Mouse (Mus musculus): ENCODE measurements at regions not wholly inside any gene's neighbourhood (a gene's known extent, or its start where the extent isn't known, plus 50 kb on each side); places are given as distances from the start of the nearest gene placed in this dataset.

- H3K27me3 ChIP-seq (ENCODE audit: control insufficient read depth, insufficient read depth, insufficient read length) = peaks cover 10% of the 10 kb centered on the region
- H3K36me3 ChIP-seq (ENCODE audit: control insufficient read depth, insufficient read depth) = no peaks in the 10 kb centered on the region
- H3K4me3 ChIP-seq = no peak overlapping the region
- TF ChIP-seq TCF12 (IDR thresholded peaks at IDR 0.05; ENCODE audit: insufficient read depth, poor library complexity, severe bottlenecking) (no peak), E2F4 (IDR thresholded peaks at IDR 0.05; ENCODE audit: insufficient read depth) (no peak), CEBPB (IDR thresholded peaks at IDR 0.05; ENCODE audit: insufficient read depth, poor library complexity, severe bottlenecking) (no peak), MAX (IDR thresholded peaks at IDR 0.05; ENCODE audit: low read depth) (no peak), POLR2A (IDR thresholded peaks at IDR 0.05; ENCODE audit: insufficient read length, low read depth) (no peak), SRF (IDR thresholded peaks at IDR 0.05; ENCODE audit: control insufficient read depth, insufficient read length, low read depth) (no peak), POLR2AphosphoS2 (IDR thresholded peaks at IDR 0.05; ENCODE audit: insufficient read length, low read depth) (no peak), REST (IDR thresholded peaks at IDR 0.05; ENCODE audit: insufficient read depth, insufficient read length) (no peak), USF1 (IDR thresholded peaks at IDR 0.05; ENCODE audit: low read depth) (no peak), MYOG (IDR thresholded peaks at IDR 0.05; ENCODE audit: control insufficient read depth in 1 of 3, insufficient read depth in 1 of 3, insufficient read length in 2 of 3, low read depth in 2 of 3) (no peak), TCF3 (IDR thresholded peaks at IDR 0.05; ENCODE audit: insufficient read length, low read depth) (no peak)
- H3ac ChIP-seq (ENCODE audit: control insufficient read depth, insufficient read length) = no peak overlapping the region
- no peaks in the 10 kb centered on the region for H3K79me2 ChIP-seq (ENCODE audit: control insufficient read depth, insufficient read depth)
- H3K4me2 ChIP-seq (ENCODE audit: low read depth) = no peak overlapping the region
These were observed 130.3 kb downstream of the Tex36 start for GRCm38 (mm10) chr7:133471706-133472105.

- H3K27me3 ChIP-seq (ENCODE audit: control insufficient read depth, insufficient read depth, insufficient read length) = peaks cover 6% of the 10 kb centered on the region
- no peak overlapping the region for H3K4me2 ChIP-seq (ENCODE audit: low read depth)
- H3K79me2 ChIP-seq (ENCODE audit: control insufficient read depth, insufficient read depth) = no peaks in the 10 kb centered on the region
- no peak for TF ChIP-seq MAX (IDR thresholded peaks at IDR 0.05; ENCODE audit: low read depth)
- TF ChIP-seq TCF12 (IDR thresholded peaks at IDR 0.05; ENCODE audit: insufficient read depth, poor library complexity, severe bottlenecking) = no peak
- TF ChIP-seq MYOG (IDR thresholded peaks at IDR 0.05; ENCODE audit: control insufficient read depth in 1 of 3, insufficient read depth in 1 of 3, insufficient read length in 2 of 3, low read depth in 2 of 3) = no peak
- no peak for TF ChIP-seq POLR2A (IDR thresholded peaks at IDR 0.05; ENCODE audit: insufficient read length, low read depth)
- no peak overlapping the region for H3K4me3 ChIP-seq
- H3ac ChIP-seq (ENCODE audit: control insufficient read depth, insufficient read length) = no peak overlapping the region
- no peaks in the 10 kb centered on the region for H3K36me3 ChIP-seq (ENCODE audit: control insufficient read depth, insufficient read depth)
These were observed 131.4 kb downstream of the Tex36 start for GRCm38 (mm10) chr7:133470620-133470958.

- Histone ChIP-seq H3K79me2 (ENCODE audit: control insufficient read depth, insufficient read depth) (no peaks in the 10 kb centered on the region), H3ac (ENCODE audit: control insufficient read depth, insufficient read length) (no peak overlapping the region), H3K36me3 (ENCODE audit: control insufficient read depth, insufficient read depth) (no peaks in the 10 kb centered on the region), H3K27me3 (ENCODE audit: control insufficient read depth, insufficient read depth, insufficient read length) (peaks cover 6% of the 10 kb centered on the region), H3K4me3 (no peak overlapping the region), H3K4me2 (ENCODE audit: low read depth) (no peak overlapping the region)
- no peak for TF ChIP-seq E2F4 (IDR thresholded peaks at IDR 0.05; ENCODE audit: insufficient read depth)
- TF ChIP-seq MYOG (IDR thresholded peaks at IDR 0.05; ENCODE audit: control insufficient read depth in 1 of 3, insufficient read depth in 1 of 3, insufficient read length in 2 of 3, low read depth in 2 of 3) = no peak
- no peak for TF ChIP-seq POLR2A (IDR thresholded peaks at IDR 0.05; ENCODE audit: insufficient read length, low read depth)
- no peak for TF ChIP-seq TCF12 (IDR thresholded peaks at IDR 0.05; ENCODE audit: insufficient read depth, poor library complexity, severe bottlenecking)
- no peak for TF ChIP-seq POLR2AphosphoS2 (IDR thresholded peaks at IDR 0.05; ENCODE audit: insufficient read length, low read depth)
- TF ChIP-seq CEBPB (IDR thresholded peaks at IDR 0.05; ENCODE audit: insufficient read depth, poor library complexity, severe bottlenecking) = no peak
- TF ChIP-seq MYOD1 (IDR thresholded peaks at IDR 0.05; ENCODE audit: control insufficient read depth in 1 of 3, insufficient read length in 2 of 3, low read depth in 2 of 3) = no peak
- no peak for TF ChIP-seq TCF3 (IDR thresholded peaks at IDR 0.05; ENCODE audit: insufficient read length, low read depth)
- no peak for TF ChIP-seq SRF (IDR thresholded peaks at IDR 0.05; ENCODE audit: control insufficient read depth, insufficient read length, low read depth)
- TF ChIP-seq REST (IDR thresholded peaks at IDR 0.05; ENCODE audit: insufficient read depth, insufficient read length) = no peak
- TF ChIP-seq MAX (IDR thresholded peaks at IDR 0.05; ENCODE audit: low read depth) = no peak
- TF ChIP-seq USF1 (IDR thresholded peaks at IDR 0.05; ENCODE audit: low read depth) = no peak
These were observed 131.9 kb downstream of the Tex36 start for GRCm38 (mm10) chr7:133469952-133470619.

- H3K36me3 ChIP-seq (ENCODE audit: control insufficient read depth, insufficient read depth) = no peaks in the 10 kb centered on the region
- H3K4me3 ChIP-seq = no peak overlapping the region
- no peaks in the 10 kb centered on the region for H3K79me2 ChIP-seq (ENCODE audit: control insufficient read depth, insufficient read depth)
- H3K27me3 ChIP-seq (ENCODE audit: control insufficient read depth, insufficient read depth, insufficient read length) = peaks cover 6% of the 10 kb centered on the region
- TF ChIP-seq MYOG (IDR thresholded peaks at IDR 0.05; ENCODE audit: control insufficient read depth in 1 of 3, insufficient read depth in 1 of 3, insufficient read length in 2 of 3, low read depth in 2 of 3) = no peak
- no peak for TF ChIP-seq MYOD1 (IDR thresholded peaks at IDR 0.05; ENCODE audit: control insufficient read depth in 1 of 3, insufficient read length in 2 of 3, low read depth in 2 of 3)
- TF ChIP-seq SRF (IDR thresholded peaks at IDR 0.05; ENCODE audit: control insufficient read depth, insufficient read length, low read depth) = no peak
- TF ChIP-seq E2F4 (IDR thresholded peaks at IDR 0.05; ENCODE audit: insufficient read depth) = no peak
- TF ChIP-seq TCF3 (IDR thresholded peaks at IDR 0.05; ENCODE audit: insufficient read length, low read depth) = no peak
- TF ChIP-seq POLR2AphosphoS2 (IDR thresholded peaks at IDR 0.05; ENCODE audit: insufficient read length, low read depth) = no peak
- no peak for TF ChIP-seq MAX (IDR thresholded peaks at IDR 0.05; ENCODE audit: low read depth)
- TF ChIP-seq USF1 (IDR thresholded peaks at IDR 0.05; ENCODE audit: low read depth) = no peak
- TF ChIP-seq POLR2A (IDR thresholded peaks at IDR 0.05; ENCODE audit: insufficient read length, low read depth) = no peak
- no peak for TF ChIP-seq TCF12 (IDR thresholded peaks at IDR 0.05; ENCODE audit: insufficient read depth, poor library complexity, severe bottlenecking)
- TF ChIP-seq CEBPB (IDR thresholded peaks at IDR 0.05; ENCODE audit: insufficient read depth, poor library complexity, severe bottlenecking) = no peak
- no peak for TF ChIP-seq REST (IDR thresholded peaks at IDR 0.05; ENCODE audit: insufficient read depth, insufficient read length)
- H3K4me2 ChIP-seq (ENCODE audit: low read depth) = no peak overlapping the region
- no peak overlapping the region for H3ac ChIP-seq (ENCODE audit: control insufficient read depth, insufficient read length)
These were observed 132.9 kb downstream of the Tex36 start for GRCm38 (mm10) chr7:133469106-133469505.

GRCm38 (mm10) chr7:133468346-133468745 is 133.6 kb downstream of the Tex36 start:
- peaks cover 6% of the 10 kb centered on the region for H3K27me3 ChIP-seq (ENCODE audit: control insufficient read depth, insufficient read depth, insufficient read length)
- no peak for TF ChIP-seq SRF (IDR thresholded peaks at IDR 0.05; ENCODE audit: control insufficient read depth, insufficient read length, low read depth)
- no peak for TF ChIP-seq E2F4 (IDR thresholded peaks at IDR 0.05; ENCODE audit: insufficient read depth)
- TF ChIP-seq TCF3 (IDR thresholded peaks at IDR 0.05; ENCODE audit: insufficient read length, low read depth) = no peak
- no peak for TF ChIP-seq MYOD1 (IDR thresholded peaks at IDR 0.05; ENCODE audit: control insufficient read depth in 1 of 3, insufficient read length in 2 of 3, low read depth in 2 of 3)
- TF ChIP-seq USF1 (IDR thresholded peaks at IDR 0.05; ENCODE audit: low read depth) = no peak
- TF ChIP-seq REST (IDR thresholded peaks at IDR 0.05; ENCODE audit: insufficient read depth, insufficient read length) = no peak
- TF ChIP-seq CEBPB (IDR thresholded peaks at IDR 0.05; ENCODE audit: insufficient read depth, poor library complexity, severe bottlenecking) = no peak
- TF ChIP-seq MAX (IDR thresholded peaks at IDR 0.05; ENCODE audit: low read depth) = no peak
- no peak for TF ChIP-seq POLR2A (IDR thresholded peaks at IDR 0.05; ENCODE audit: insufficient read length, low read depth)
- TF ChIP-seq POLR2AphosphoS2 (IDR thresholded peaks at IDR 0.05; ENCODE audit: insufficient read length, low read depth) = no peak
- TF ChIP-seq MYOG (IDR thresholded peaks at IDR 0.05; ENCODE audit: control insufficient read depth in 1 of 3, insufficient read depth in 1 of 3, insufficient read length in 2 of 3, low read depth in 2 of 3) = no peak
- no peak for TF ChIP-seq TCF12 (IDR thresholded peaks at IDR 0.05; ENCODE audit: insufficient read depth, poor library complexity, severe bottlenecking)
- H3K4me3 ChIP-seq = no peak overlapping the region
- H3K79me2 ChIP-seq (ENCODE audit: control insufficient read depth, insufficient read depth) = no peaks in the 10 kb centered on the region
- no peak overlapping the region for H3ac ChIP-seq (ENCODE audit: control insufficient read depth, insufficient read length)
- H3K4me2 ChIP-seq (ENCODE audit: low read depth) = no peak overlapping the region
- H3K36me3 ChIP-seq (ENCODE audit: control insufficient read depth, insufficient read depth) = no peaks in the 10 kb centered on the region
